Mouse (Mus musculus) splenic B cell, adult 2 months (primary cell): ENCODE data around the gene Pfn1.

Experiments
- DNase-seq: peaks from one replicate; pipeline ENCODE4 v3.0.0-alpha.2; 2011; ENCODE audit warnings: low read depth, low spot score
- H3K27me3 ChIP-seq: 2 replicates; pipeline ENCODE4 v1.6.1; 2012; ENCODE audit warnings: mild to moderate bottlenecking, low read length, moderate library complexity, mixed read lengths; ENCODE audit not compliant: control insufficient read depth, poor library complexity, insufficient read depth, severe bottlenecking
- H3K36me3 ChIP-seq: 2 replicates; pipeline ENCODE4 v1.6.1; 2012; ENCODE audit warnings: mild to moderate bottlenecking, low read length, moderate library complexity, mixed read lengths; ENCODE audit not compliant: control insufficient read depth, poor library complexity, insufficient read depth, severe bottlenecking

Pfn1 gene

GRCm38 (mm10) chr11:70615516-70616093, 38.8 kb downstream of the Pfn1 start, which contains the start of gene 4930544D05Rik:
Gene 4930544D05Rik (plus strand): TSS chr11:70615848.
- peak; percentile 49 for DNase-seq
- Histone ChIP-seq H3K36me3 (no peaks in the 10 kb centered on the region), H3K27me3 (no peaks in the 10 kb centered on the region)

GRCm38 (mm10) chr11:70615074-70615473, 39.4 kb downstream of the Pfn1 start:
- no peaks in the 10 kb centered on the region for H3K36me3 ChIP-seq
- no peaks in the 10 kb centered on the region for H3K27me3 ChIP-seq
- DNase-seq = peak; percentile 79

- no peak for DNase-seq
- no peaks in the 10 kb centered on the region for H3K36me3 ChIP-seq
- H3K27me3 ChIP-seq = no peaks in the 10 kb centered on the region
These were observed 41.9 kb downstream of the Pfn1 start for GRCm38 (mm10) chr11:70612505-70612904.

- Histone ChIP-seq H3K36me3 (peaks cover under 1% of the 10 kb centered on the region; the same call in 1 of the 2 replicates), H3K27me3 (no peaks in the 10 kb centered on the region)
- DNase-seq = no peak
These were observed 43.7 kb downstream of the Pfn1 start for GRCm38 (mm10) chr11:70610752-70611151.

- H3K36me3 ChIP-seq = peaks cover 1% of the 10 kb centered on the region; the same call in 1 of the 2 replicates
- peak; percentile 34 for DNase-seq
- no peaks in the 10 kb centered on the region for H3K27me3 ChIP-seq
These were observed 45.9 kb downstream of the Pfn1 start for GRCm38 (mm10) chr11:70608381-70609066.

- Histone ChIP-seq H3K27me3 (no peaks in the 10 kb centered on the region), H3K36me3 (peaks cover 1% of the 10 kb centered on the region; the same call in 1 of the 2 replicates)
- DNase-seq = no peak
These were observed 46.8 kb downstream of the Pfn1 start for GRCm38 (mm10) chr11:70607611-70608010.

GRCm38 (mm10) chr11:70606717-70607116, 47.7 kb downstream of the Pfn1 start:
- DNase-seq = no peak
- H3K36me3 ChIP-seq = peaks cover 1% of the 10 kb centered on the region; the same call in 1 of the 2 replicates
- no peaks in the 10 kb centered on the region for H3K27me3 ChIP-seq

- H3K36me3 ChIP-seq = peaks cover 1% of the 10 kb centered on the region; the same call in 1 of the 2 replicates
- peak; percentile 84 for DNase-seq
- H3K27me3 ChIP-seq = no peaks in the 10 kb centered on the region
These were observed 49.3 kb downstream of the Pfn1 start for GRCm38 (mm10) chr11:70605024-70605566.
